Mouse (Mus musculus): Measurements from ENCODE around the gene Mpz.

- TF ChIP-seq CTCF (conservative IDR thresholded peaks at IDR 0.05; ENCODE audit: insufficient read depth, insufficient read length, low read depth, low read length) (no peak), POLR2A (IDR thresholded peaks at IDR 0.05; ENCODE audit: low read depth, low read length) (no peak)
Measured at GRCm38 (mm10) chr1:171189476-171190114, 39.1 kb downstream of the Mpz start.

Measured in kidney, adult 2 months (tissue).